Comparison of ENCODE assay signal across 8 mouse cellular contexts in the genomic region with DNA sequence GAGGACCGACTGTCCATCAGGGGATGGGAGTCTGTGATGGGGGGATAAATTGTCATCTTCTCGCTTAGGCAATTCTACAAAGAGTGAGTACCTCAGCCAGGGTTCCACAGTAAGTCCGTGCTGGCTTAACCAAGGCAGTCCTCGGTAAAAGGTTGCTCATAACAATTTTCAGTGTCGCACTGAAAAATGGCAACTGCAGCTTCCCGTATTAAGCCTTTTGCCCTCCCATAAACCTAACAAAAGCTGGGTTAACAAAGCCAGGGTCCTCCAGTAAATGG. TPM values are rescaled to one million over a fixed set of nuclear protein-coding genes. Genes with fewer than 3 reads are reported as not detected.
A peak's percentile ranks its signal among the peaks of the same experiment; 100 is the strongest.
DNase-seq lines count a peak whose midpoint lies in the region; ATAC-seq and TF ChIP-seq lines count a peak whose summit lies in the region.

No protein-coding gene starts in this region.

- no peak for ATAC-seq in lung, postnatal 0 days
- no peak for ATAC-seq in embryonic facial prominence, embryonic 11.5 days (replicated peaks; ENCODE audit: insufficient number of reproducible peaks, low FRiP score, low TSS enrichment, low read depth)
- peak; percentile 24 for ATAC-seq in intestine, embryonic 15.5 days
- ATAC-seq in neural tube, embryonic 14.5 days (ENCODE audit: low read depth) = no peak

- H3K27me3 ChIP-seq in lung, postnatal 0 days (replicated peaks; ENCODE audit: insufficient read depth, low read length) = no peaks in the 10 kb centered on the region
- H3K27me3 ChIP-seq in embryonic facial prominence, embryonic 11.5 days (ENCODE audit: control insufficient read depth, insufficient read depth, low read length) = no peaks in the 10 kb centered on the region
- no peaks in the 10 kb centered on the region for H3K27me3 ChIP-seq in intestine, embryonic 15.5 days (replicated peaks)
- no peaks in the 10 kb centered on the region for H3K27me3 ChIP-seq in neural tube, embryonic 14.5 days (ENCODE audit: control insufficient read depth, insufficient read depth, low read length)

- H3K36me3 ChIP-seq in lung, postnatal 0 days (ENCODE audit: insufficient read depth, low read length) = no peaks in the 10 kb centered on the region
- no peaks in the 10 kb centered on the region for H3K36me3 ChIP-seq in embryonic facial prominence, embryonic 11.5 days (replicated peaks; ENCODE audit: control insufficient read depth, insufficient read depth, low read depth, low read length)
- no peaks in the 10 kb centered on the region; the same call in 1 of the 2 replicates for H3K36me3 ChIP-seq in intestine, embryonic 15.5 days
- no peaks in the 10 kb centered on the region for H3K36me3 ChIP-seq in neural tube, embryonic 14.5 days (ENCODE audit: control insufficient read depth, insufficient read depth, low read length)

- no peak for TF ChIP-seq EP300 in lung, postnatal 0 days (IDR thresholded peaks at IDR 0.05)

- H3K27ac ChIP-seq in lung, postnatal 0 days (ENCODE audit: low read length) = no peak overlapping the region
- H3K27ac ChIP-seq in embryonic facial prominence, embryonic 11.5 days (replicated peaks; ENCODE audit: low read depth, low read length) = no peak overlapping the region
- H3K27ac ChIP-seq in intestine, embryonic 15.5 days = no peak overlapping the region
- no peak overlapping the region for H3K27ac ChIP-seq in neural tube, embryonic 14.5 days (ENCODE audit: low read depth, low read length)

- H3K9me3 ChIP-seq in lung, postnatal 0 days (ENCODE audit: low read length) = no peaks in the 10 kb centered on the region
- H3K9me3 ChIP-seq in embryonic facial prominence, embryonic 11.5 days (replicated peaks; ENCODE audit: control insufficient read depth, low read length) = no peaks in the 10 kb centered on the region
- no peaks in the 10 kb centered on the region for H3K9me3 ChIP-seq in intestine, embryonic 15.5 days
- H3K9me3 ChIP-seq in neural tube, embryonic 14.5 days (ENCODE audit: control insufficient read depth, low read length) = no peaks in the 10 kb centered on the region

- intact Hi-C loops in left cerebral cortex, postnatal 10 days (cut with DNase I) = no loop called here

- DNase-seq in lung, postnatal 0 days (ENCODE audit: low spot score) = no peak
- no peak for DNase-seq in lung, postnatal 10 days
- no peak for DNase-seq in embryonic facial prominence, embryonic 11.5 days (ENCODE audit: low spot score)
- DNase-seq in urinary bladder, adult 18-20 months (ENCODE audit: low spot score in 2 of 2) = no peak
- DNase-seq in frontal cortex, postnatal 10 days (ENCODE audit: low spot score in 2 of 2) = no peak
- DNase-seq in left cerebral cortex, postnatal 10 days (ENCODE audit: extremely low spot score in 1 of 2, low spot score in 2 of 2) = no peak

- H3K4me1 ChIP-seq in lung, postnatal 0 days (ENCODE audit: insufficient read depth, low read depth, low read length) = peaks cover 4% of the 10 kb centered on the region; the same call in 1 of the 2 replicates
- no peaks in the 10 kb centered on the region for H3K4me1 ChIP-seq in embryonic facial prominence, embryonic 11.5 days (ENCODE audit: control insufficient read depth, insufficient read depth, low read length)
- H3K4me1 ChIP-seq in intestine, embryonic 15.5 days (replicated peaks) = 0 out of 2 replicates have a peak, but pooled peaks cover 5% of the 10 kb centered on the region
- H3K4me1 ChIP-seq in neural tube, embryonic 14.5 days (ENCODE audit: control insufficient read depth, insufficient read depth, low read length) = peaks cover 5% of the 10 kb centered on the region; the same call in 1 of the 2 replicates

- no peak for TF ChIP-seq CTCF in lung, postnatal 0 days (IDR thresholded peaks at IDR 0.05)

- H3K4me2 ChIP-seq in lung, postnatal 0 days (replicated peaks; ENCODE audit: low read depth, low read length) = peak overlapping the region; percentile 95
- peak overlapping the region; percentile 62 for H3K4me2 ChIP-seq in embryonic facial prominence, embryonic 11.5 days (ENCODE audit: low read depth, low read length)
- peak overlapping the region; percentile 75 for H3K4me2 ChIP-seq in intestine, embryonic 15.5 days (replicated peaks)
- H3K4me2 ChIP-seq in neural tube, embryonic 14.5 days (ENCODE audit: low read depth, low read length) = peak overlapping the region; percentile 87

- WGBS in lung, postnatal 0 days = 3% methylated on average over 6 of the region's 6 CpGs
- 5% methylated on average over 6 of the region's 6 CpGs for WGBS in embryonic facial prominence, embryonic 11.5 days
- WGBS in intestine, embryonic 15.5 days = under 1% methylated on average over 6 of the region's 6 CpGs
- 4% methylated on average over 6 of the region's 6 CpGs for WGBS in neural tube, embryonic 14.5 days

- peak overlapping the region; percentile 77 for H3K4me3 ChIP-seq in lung, postnatal 0 days (ENCODE audit: low read depth, low read length)
- H3K4me3 ChIP-seq in embryonic facial prominence, embryonic 11.5 days (ENCODE audit: low read depth, low read length) = peak overlapping the region; percentile 65
- peak overlapping the region; percentile 83 for H3K4me3 ChIP-seq in intestine, embryonic 15.5 days (replicated peaks)
- H3K4me3 ChIP-seq in neural tube, embryonic 14.5 days (ENCODE audit: low read depth, low read length) = peak overlapping the region; percentile 79

- peak overlapping the region; percentile 41 for H3K9ac ChIP-seq in lung, postnatal 0 days (replicated peaks; ENCODE audit: low read depth)
- H3K9ac ChIP-seq in embryonic facial prominence, embryonic 11.5 days (replicated peaks; ENCODE audit: low read length) = peak overlapping the region; percentile 64
- H3K9ac ChIP-seq in intestine, embryonic 15.5 days = peak overlapping the region; percentile 68
- H3K9ac ChIP-seq in neural tube, embryonic 14.5 days (replicated peaks; ENCODE audit: low read depth, low read length) = peak overlapping the region; percentile 44; the same call in 1 of the 2 replicates

RNA-seq across cellular contexts. Expression of gene Gins3, which starts 0.7 kb away (rescaled TPM):
- 4.2 and 5.2 TPM in 2 replicates for polyA plus RNA-seq in lung, postnatal 0 days (2015; fragmentation: Nextera tagmentation; extraction: Ambion mirVana)
- polyA plus RNA-seq in embryonic facial prominence, embryonic 11.5 days (2014; fragmentation: Nextera tagmentation; extraction: Ambion mirVana) = 32.5 and 35.3 TPM in 2 replicates
- polyA plus RNA-seq in intestine, embryonic 15.5 days (2015; fragmentation: Nextera tagmentation; extraction: Ambion mirVana) = 13.3 and 16.9 TPM in 2 replicates
- 6.6 and 7.2 TPM in 2 replicates for polyA plus RNA-seq in neural tube, embryonic 14.5 days (2014; fragmentation: Nextera tagmentation; extraction: Ambion mirVana)
- 1 to 10 TPM; 1.3 TPM for total RNA-seq in left cerebral cortex, postnatal 10 days (2021)

RNA-seq across cellular contexts. Expression of gene Ndrg4, which starts 42.8 kb away (rescaled TPM):
- polyA plus RNA-seq in lung, postnatal 0 days (2015; fragmentation: Nextera tagmentation; extraction: Ambion mirVana) = 10.1 and 11.4 TPM in 2 replicates
- 21.2 and 26.4 TPM in 2 replicates for polyA plus RNA-seq in embryonic facial prominence, embryonic 11.5 days (2014; fragmentation: Nextera tagmentation; extraction: Ambion mirVana)
- polyA plus RNA-seq in intestine, embryonic 15.5 days (2015; fragmentation: Nextera tagmentation; extraction: Ambion mirVana) = 16.3 and 17.0 TPM in 2 replicates
- polyA plus RNA-seq in neural tube, embryonic 14.5 days (2014; fragmentation: Nextera tagmentation; extraction: Ambion mirVana) = 431 and 486 TPM in 2 replicates
- total RNA-seq in left cerebral cortex, postnatal 10 days (2021) = 1,000 to 10,000 TPM; 1,340 to 1,419 TPM

RNA-seq across cellular contexts. Expression of gene Prss54, which starts 57.9 kb away (rescaled TPM):
- not detected in 2 replicates for polyA plus RNA-seq in lung, postnatal 0 days (2015; fragmentation: Nextera tagmentation; extraction: Ambion mirVana)
- not detected in 2 replicates for polyA plus RNA-seq in embryonic facial prominence, embryonic 11.5 days (2014; fragmentation: Nextera tagmentation; extraction: Ambion mirVana)
- not detected in 2 replicates for polyA plus RNA-seq in intestine, embryonic 15.5 days (2015; fragmentation: Nextera tagmentation; extraction: Ambion mirVana)
- polyA plus RNA-seq in neural tube, embryonic 14.5 days (2014; fragmentation: Nextera tagmentation; extraction: Ambion mirVana) = not detected in 2 replicates
- total RNA-seq in left cerebral cortex, postnatal 10 days (2021) = not detected

Comparison
In these comparisons a context has a peak if more than half of its experiments do, and no peak if none do; other contexts are left out.
1. RNA of gene Ndrg4, which starts 42.8 kb away (polyA plus RNA-seq): 431 to 486 TPM in neural tube, embryonic 14.5 days; 21.2 to 26.4 TPM in embryonic facial prominence, embryonic 11.5 days, 16.3 to 17.0 TPM in intestine, embryonic 15.5 days and 10.1 to 11.4 TPM in lung, postnatal 0 days; every median in the first group is over 10 times any median in the second.
2. Peak in every context shown above with its lines, with median percentiles within 50 percentile points of each other: H3K4me2 ChIP-seq, H3K4me3 ChIP-seq and H3K9ac ChIP-seq.